Mouse (Mus musculus) adrenal gland, postnatal 0 days (tissue): ENCODE data around the gene Gm13757. TPM values are rescaled to one million over a fixed set of nuclear protein-coding genes. Genes with fewer than 3 reads are reported as not detected.

ENCODE experiments used
- polyA plus RNA-seq: library from polyadenylated mRNA; unstranded; fragments of >200 nt; fragmentation: Nextera tagmentation; extraction: Ambion mirVana; gene quantifications from 2 replicates; pipeline ENCODE4 v1.2.1, GENCODE M21; 2015

The Gm13757 gene
- polyA plus RNA-seq: not detected in 2 replicates

GRCm38 (mm10) chr2:88449031-88449430 is at the start of gene Gm13757:
TSS of gene Gm13757 (minus strand) at chr2:88449131.

GRCm38 (mm10) chr2:88493020-88493419 is 44.1 kb upstream of the Gm13757 start, which contains the start of gene Olfr1185-ps1:
TSS of gene Olfr1185-ps1 (plus strand) at chr2:88493320.

GRCm38 (mm10) chr2:88483298-88483697 is 34.4 kb upstream of the Gm13757 start, which contains the start of gene Olfr1184:
TSS of gene Olfr1184 (plus strand) at chr2:88483598.

GRCm38 (mm10) chr2:88454567-88454966 is 5.6 kb upstream of the Gm13757 start, which contains the start of gene Olfr1183:
TSS of gene Olfr1183 (plus strand) at chr2:88454867.

GRCm38 (mm10) chr2:88426071-88426470 is 22.9 kb downstream of the Gm13757 start, which contains the start of gene Olfr1181:
TSS of gene Olfr1181 (minus strand) at chr2:88426171.

GRCm38 (mm10) chr2:88419051-88419450 is 29.9 kb downstream of the Gm13757 start, which contains the start of gene Olfr1180:
TSS of gene Olfr1180 (minus strand) at chr2:88419151.

GRCm38 (mm10) chr2:88406353-88406752 is 42.6 kb downstream of the Gm13757 start, which contains the start of gene Olfr1179:
TSS of gene Olfr1179 (minus strand) at chr2:88406453.

Other genes starting within 250 kb of the Gm13757 start
- not detected in 2 replicates for gene Olfr1170, start 220.8 kb downstream of the Gm13757 start, polyA plus RNA-seq
- gene Olfr1173, start 169.3 kb downstream of the Gm13757 start, polyA plus RNA-seq: not detected in 2 replicates
- gene Olfr1174-ps, start 134.0 kb downstream of the Gm13757 start, polyA plus RNA-seq: not detected in 2 replicates
- not detected in 2 replicates for gene Olfr1175-ps, start 121.9 kb downstream of the Gm13757 start, polyA plus RNA-seq
- not detected in 2 replicates for gene Olfr1176, start 112.4 kb downstream of the Gm13757 start, polyA plus RNA-seq
- gene Olfr1177-ps, start 102.6 kb downstream of the Gm13757 start, polyA plus RNA-seq: not detected in 2 replicates
- gene Olfr1178, start 62.1 kb downstream of the Gm13757 start, polyA plus RNA-seq: not detected in 2 replicates
- not detected in 2 replicates for gene Olfr1179, start 42.7 kb downstream of the Gm13757 start, polyA plus RNA-seq
- gene Olfr1180, start 30.0 kb downstream of the Gm13757 start, polyA plus RNA-seq: not detected in 2 replicates
- not detected in 2 replicates for gene Olfr1181, start 23.0 kb downstream of the Gm13757 start, polyA plus RNA-seq
- gene Olfr1183, start 5.7 kb upstream of the Gm13757 start, polyA plus RNA-seq: not detected in 2 replicates
- gene Olfr1184, start 34.5 kb upstream of the Gm13757 start, polyA plus RNA-seq: not detected in 2 replicates
- gene Olfr1185-ps1, start 44.2 kb upstream of the Gm13757 start, polyA plus RNA-seq: not detected in 2 replicates
- not detected in 2 replicates for gene Olfr1186, start 69.4 kb upstream of the Gm13757 start, polyA plus RNA-seq
- gene Olfr1188, start 107.8 kb upstream of the Gm13757 start, polyA plus RNA-seq: not detected in 2 replicates
- gene Olfr1189, start 137.3 kb upstream of the Gm13757 start, polyA plus RNA-seq: not detected in 2 replicates
- not detected in 2 replicates for gene Olfr1191-ps1, start 191.4 kb upstream of the Gm13757 start, polyA plus RNA-seq
- gene Olfr1192-ps1, start 199.4 kb upstream of the Gm13757 start, polyA plus RNA-seq: not detected in 2 replicates
- not detected in 2 replicates for gene Olfr1193, start 226.5 kb upstream of the Gm13757 start, polyA plus RNA-seq
- gene Olfr1195, start 240.1 kb upstream of the Gm13757 start, polyA plus RNA-seq: not detected in 2 replicates